Mouse (Mus musculus) C2C12 (cell line): ENCODE results near the gene Fhl4. TPM values are rescaled to one million over a fixed set of nuclear protein-coding genes. Genes with fewer than 3 reads are reported as not detected.

Experiments
- H3K27me3 ChIP-seq: one replicate; pipeline ENCODE4 v1.6.1; 2011; ENCODE audit not compliant: control insufficient read depth, insufficient read depth, insufficient read length
- H3K36me3 ChIP-seq: one replicate; pipeline ENCODE4 v1.6.1; 2011; ENCODE audit not compliant: control insufficient read depth, insufficient read depth
- H3K4me3 ChIP-seq: one replicate; pipeline ENCODE4 v1.5.1; 2011; ENCODE audit warnings: mild to moderate bottlenecking, control low read depth; ENCODE audit not compliant: poor library complexity, insufficient read depth, severe bottlenecking
- H3K79me2 ChIP-seq: one replicate; pipeline ENCODE4 v1.6.1; 2011; ENCODE audit not compliant: control insufficient read depth, insufficient read depth
- H3K79me3 ChIP-seq: one replicate; pipeline ENCODE4 v1.6.1; 2011; ENCODE audit warnings: low read depth, control low read depth
- H3ac ChIP-seq: one replicate; pipeline ENCODE3; 2011; ENCODE audit warnings: low read depth; ENCODE audit not compliant: control insufficient read depth, insufficient read length
- CEBPB ChIP-seq: IDR thresholded peaks from one replicate; pipeline ENCODE4 v1.6.1; 2011; ENCODE audit warnings: low read depth, mild to moderate bottlenecking, control low read depth, moderate library complexity
- CTCF ChIP-seq: IDR thresholded peaks from one replicate; pipeline ENCODE4 v1.5.1; 2011; ENCODE audit not compliant: control insufficient read depth, insufficient read depth, insufficient read length
- FOSL1 ChIP-seq: IDR thresholded peaks from one replicate; pipeline ENCODE4 v1.8.0; 2011; ENCODE audit warnings: mild to moderate bottlenecking, low read length; ENCODE audit not compliant: poor library complexity, insufficient read depth, severe bottlenecking
- MAX ChIP-seq: IDR thresholded peaks from one replicate; pipeline ENCODE4 v1.6.1; 2011; ENCODE audit warnings: mild to moderate bottlenecking, control low read depth
- MYOD1 ChIP-seq: IDR thresholded peaks from one replicate; pipeline ENCODE4 v1.6.1; 2011; ENCODE audit warnings: low read depth; ENCODE audit not compliant: control insufficient read depth, insufficient read length
- MYOG ChIP-seq: IDR thresholded peaks from one replicate; pipeline ENCODE4 v1.6.1; 2011; ENCODE audit not compliant: control insufficient read depth, insufficient read length; ENCODE audit errors: extremely low read depth
- USF1 ChIP-seq: IDR thresholded peaks from one replicate; pipeline ENCODE4 v1.6.1; 2011; ENCODE audit warnings: low read depth, mild to moderate bottlenecking, control low read depth, moderate library complexity
- polyA plus RNA-seq: library from polyadenylated mRNA; unstranded; fragments of >200 nt; fragmentation: generic; extraction: Trizol; gene quantifications from one replicate; pipeline ENCODE4 v1.2.1, GENCODE M21; 2012; ENCODE audit warnings: missing spikeins

Fhl4 gene
- polyA plus RNA-seq, 1 experiment, result 0.12 TPM

DNA sequence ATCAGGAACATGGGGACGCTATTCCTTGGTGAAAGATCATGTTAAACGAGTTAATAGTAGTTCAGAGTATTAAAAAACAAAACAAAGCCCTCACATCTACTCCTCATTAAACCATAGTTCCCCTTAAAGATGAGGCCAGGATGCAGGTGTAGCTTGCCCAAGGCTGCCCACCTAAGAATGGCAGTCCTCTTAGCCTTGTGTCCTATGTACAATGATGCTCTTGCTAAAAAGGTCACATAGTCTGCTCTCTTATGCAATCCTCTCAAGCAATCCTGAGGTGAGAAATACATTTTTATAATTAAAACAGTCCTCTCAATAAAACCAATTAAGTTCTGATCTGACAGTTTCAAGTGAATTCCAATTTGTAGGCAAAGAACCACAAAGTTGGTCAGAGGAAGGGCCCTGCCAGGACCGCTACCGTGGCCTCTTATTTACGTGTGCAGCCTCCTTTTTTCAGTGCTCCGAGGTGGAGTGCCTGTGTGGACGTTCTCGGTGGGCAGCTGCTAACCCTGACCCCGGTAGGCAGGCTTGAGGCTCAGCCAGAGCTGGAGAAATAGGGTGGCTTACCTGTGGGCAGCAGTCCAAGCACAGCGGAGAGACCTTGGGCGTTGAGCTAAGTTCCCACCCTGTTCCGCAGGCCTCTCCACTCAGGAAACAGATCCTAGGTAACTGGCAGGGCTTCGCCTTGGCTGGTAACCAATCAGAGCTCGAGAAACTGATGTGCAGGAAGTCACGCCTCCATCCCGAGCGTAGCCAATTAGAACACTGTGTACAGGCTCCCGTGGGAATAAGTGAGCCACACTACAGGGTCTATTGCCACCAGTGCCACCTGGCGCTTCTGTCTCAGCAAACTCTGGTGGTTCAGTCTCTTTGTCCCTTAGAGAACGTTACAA lies 25.3 kb upstream of the Fhl4 start, which contains the start of gene Mterf2:
TSS of gene Mterf2 (minus strand) at position 633 of the 893 bp plus-strand sequence.
- no peak for TF ChIP-seq CEBPB
- peak; percentile 52 for TF ChIP-seq USF1
- H3ac ChIP-seq, result peak within 1 kb of the TSS; percentile 61
- H3K36me3 ChIP-seq, result peaks cover 15% of the 10 kb centered on the region
- H3K27me3 ChIP-seq, result no peaks in the 10 kb centered on the region
- peaks cover 8% of the 10 kb centered on the region for H3K79me2 ChIP-seq
- no peaks in the 10 kb centered on the region for H3K79me3 ChIP-seq
- H3K4me3 ChIP-seq, result peak within 1 kb of the TSS; percentile 71

DNA sequence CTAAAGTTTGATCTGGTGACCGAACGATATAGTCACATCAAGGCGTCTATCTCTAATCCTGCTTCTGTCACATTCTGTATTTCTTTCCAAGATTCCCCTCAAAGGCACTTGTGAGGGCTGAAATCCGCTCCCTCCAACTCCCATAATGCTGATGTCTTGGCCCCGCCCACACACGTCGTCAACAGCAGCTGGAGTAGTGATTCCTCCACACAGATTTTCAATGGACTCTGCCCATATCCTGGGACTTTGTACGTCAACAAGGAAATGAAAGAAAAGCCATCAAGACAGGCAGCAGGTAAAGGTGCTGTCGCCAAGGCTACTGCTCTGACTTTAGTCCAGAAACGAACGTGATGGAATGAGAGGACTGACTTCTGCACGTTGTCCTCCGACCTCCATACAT lies 22.9 kb upstream of the Fhl4 start:
- peaks cover 8% of the 10 kb centered on the region for H3K79me2 ChIP-seq
- peaks cover 36% of the 10 kb centered on the region for H3K36me3 ChIP-seq
- H3K4me3 ChIP-seq, result no peak overlapping the region
- no peaks in the 10 kb centered on the region for H3K27me3 ChIP-seq
- H3ac ChIP-seq, result no peak overlapping the region
- H3K79me3 ChIP-seq, result no peaks in the 10 kb centered on the region
- TF ChIP-seq CTCF (no peak), MYOG (no peak), MAX (no peak), CEBPB (no peak), MYOD1 (no peak), FOSL1 (no peak), USF1 (no peak)

DNA sequence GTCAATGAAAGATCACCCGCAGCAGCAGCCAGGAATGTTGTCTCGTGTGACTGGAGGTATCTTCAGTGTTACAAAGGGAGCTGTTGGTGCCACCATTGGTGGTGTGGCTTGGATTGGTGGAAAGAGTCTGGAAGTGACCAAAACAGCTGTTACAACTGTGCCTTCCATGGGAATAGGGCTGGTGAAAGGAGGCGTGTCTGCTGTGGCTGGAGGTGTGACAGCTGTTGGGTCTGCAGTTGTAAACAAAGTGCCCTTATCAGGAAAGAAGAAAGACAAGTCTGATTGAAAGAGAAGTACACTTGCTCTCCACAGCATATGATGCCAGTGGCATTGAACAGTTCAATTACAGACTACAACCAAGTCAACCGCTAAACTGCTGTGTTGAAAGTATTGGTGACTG lies 12.1 kb upstream of the Fhl4 start:
- no peak overlapping the region for H3K4me3 ChIP-seq
- peaks cover 32% of the 10 kb centered on the region for H3K79me2 ChIP-seq
- H3K36me3 ChIP-seq, result peaks cover 68% of the 10 kb centered on the region
- H3K79me3 ChIP-seq, result peaks cover 4% of the 10 kb centered on the region
- H3ac ChIP-seq, result no peak overlapping the region
- TF ChIP-seq USF1, result no peak
- TF ChIP-seq FOSL1, result no peak
- TF ChIP-seq CEBPB, result no peak
- TF ChIP-seq MYOD1, result no peak
- TF ChIP-seq CTCF, result no peak
- no peak for TF ChIP-seq MAX
- TF ChIP-seq MYOG, result no peak
- no peaks in the 10 kb centered on the region for H3K27me3 ChIP-seq

DNA sequence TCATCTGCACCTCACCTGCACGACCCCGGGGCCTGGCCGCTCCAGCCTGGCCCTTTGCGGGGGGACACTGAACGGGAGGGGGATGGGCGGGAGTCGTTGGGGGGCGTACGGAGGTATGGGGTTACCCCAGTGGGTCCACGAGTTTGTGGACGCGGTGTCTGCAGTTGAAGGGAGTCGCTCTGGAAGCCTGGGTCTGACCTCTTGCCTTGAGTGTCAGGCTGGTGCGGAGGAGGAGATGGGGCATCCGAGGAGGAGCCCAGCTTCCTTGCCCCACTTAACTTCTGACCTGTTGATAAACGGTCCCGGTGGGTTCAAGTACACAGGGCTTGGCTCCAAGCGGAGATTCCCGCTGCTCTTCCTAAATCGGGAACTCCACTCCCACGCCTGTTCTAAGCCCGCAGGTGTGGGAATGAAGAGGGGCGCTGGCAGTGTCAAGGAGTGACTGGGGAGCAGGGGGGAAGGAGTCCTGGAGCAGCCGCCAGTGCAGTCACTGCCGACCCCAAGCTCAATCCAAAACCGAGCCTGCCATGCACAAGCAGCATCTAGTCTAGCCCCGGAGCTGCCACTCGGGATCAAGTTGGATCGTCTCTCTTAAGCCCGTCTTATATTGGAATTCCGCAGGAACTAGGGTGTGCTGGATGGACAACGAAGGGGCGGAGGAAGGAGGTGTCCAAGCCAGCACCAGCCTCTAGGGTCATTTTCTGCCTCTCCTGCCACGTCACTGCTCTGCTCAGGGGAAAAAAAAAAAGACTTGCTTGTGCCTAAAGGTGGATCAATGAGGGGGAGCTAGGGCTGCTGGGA lies 990 bp upstream of the Fhl4 start:
- Histone ChIP-seq H3K4me3 (peak overlapping the region; percentile 84), H3K27me3 (no peaks in the 10 kb centered on the region), H3K36me3 (no peaks in the 10 kb centered on the region), H3K79me3 (peaks cover 33% of the 10 kb centered on the region), H3ac (peak overlapping the region; percentile 82), H3K79me2 (peaks cover 57% of the 10 kb centered on the region)
- TF ChIP-seq MYOD1 (no peak), CTCF (no peak), FOSL1 (no peak), MAX (no peak), MYOG (no peak), CEBPB (no peak), USF1 (no peak)

DNA sequence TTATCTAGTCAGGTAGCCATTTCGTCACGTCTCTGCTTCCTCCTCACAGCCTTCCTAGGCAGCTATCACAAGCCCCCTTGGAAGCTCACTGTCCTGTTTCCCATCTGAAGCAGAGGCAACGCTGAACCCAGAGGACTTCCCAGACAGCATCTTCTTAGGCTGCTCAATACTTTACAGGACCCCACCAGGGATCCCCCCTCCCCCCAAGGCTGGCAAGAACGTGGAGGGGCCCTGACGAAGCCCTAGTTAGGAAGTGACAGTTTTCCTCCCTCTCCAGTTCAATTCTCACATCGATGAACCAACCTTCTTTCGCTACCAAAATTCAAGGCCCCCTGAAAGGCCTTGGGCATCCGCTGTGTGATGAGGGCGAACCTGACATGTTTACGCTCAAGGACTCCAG lies 454 bp downstream of the Fhl4 start:
- H3K36me3 ChIP-seq, result no peaks in the 10 kb centered on the region
- peak overlapping the region; percentile 84 for H3K4me3 ChIP-seq
- H3K27me3 ChIP-seq, result no peaks in the 10 kb centered on the region
- peaks cover 42% of the 10 kb centered on the region for H3K79me2 ChIP-seq
- H3ac ChIP-seq, result peak overlapping the region; percentile 90
- no peak for TF ChIP-seq CEBPB
- TF ChIP-seq MAX, result no peak
- no peak for TF ChIP-seq MYOG
- no peak for TF ChIP-seq CTCF
- H3K79me3 ChIP-seq, result peaks cover 25% of the 10 kb centered on the region
